Mouse (Mus musculus) brain, embryonic 14.5 days (tissue): ENCODE results near the gene Prickle2.

Experiments used
- CTCF ChIP-seq: fragments of 200-500 bp; IDR thresholded peaks from 2 replicates; pipeline ENCODE4 v1.5.1; 2012; ENCODE audit warnings: inconsistent platforms, mild to moderate bottlenecking, moderate library complexity, borderline replicate concordance; ENCODE audit not compliant: insufficient read depth, insufficient read length; ENCODE audit errors: extremely low read depth
- POLR2A ChIP-seq: fragments of 200-500 bp; IDR thresholded peaks from 2 replicates; pipeline ENCODE4 v1.6.1; 2012; ENCODE audit warnings: mild to moderate bottlenecking, inconsistent platforms, borderline replicate concordance; ENCODE audit not compliant: poor library complexity, insufficient read depth, insufficient read length, severe bottlenecking; ENCODE audit errors: extremely low read depth

GRCm38 (mm10) chr6:92542402-92543101 is 163.4 kb downstream of the Prickle2 start:
- no peak for TF ChIP-seq POLR2A
- TF ChIP-seq CTCF = no peak
